Mouse (Mus musculus) intestine, embryonic 14.5 days (tissue): ENCODE measurements at regions not wholly inside any gene's neighbourhood (a gene's known extent, or its start where the extent isn't known, plus 50 kb on each side); places are given as distances from the start of the nearest gene placed in this dataset.

ENCODE experiments used
- ATAC-seq: fragments of 200-750 bp; cut with Nextera tagmentation; replicated peaks from 2 replicates; pipeline ENCODE4 v1.8.0; 2017; ENCODE audit warnings: low read depth, moderate number of reproducible peaks, moderate TSS enrichment, moderate library complexity; ENCODE audit not compliant: low FRiP score, low TSS enrichment
- DNase-seq: peaks from one replicate; pipeline ENCODE4 v3.0.0-alpha.2; 2018; ENCODE audit warnings: low spot score
- H3K27ac ChIP-seq: fragments of 300-500 bp; sonication (generic); 2 replicates; pipeline ENCODE4 v1.5.1; 2014; ENCODE audit warnings: low read depth, mild to moderate bottlenecking, control low read depth
- H3K27me3 ChIP-seq: fragments of 300-500 bp; sonication (generic); replicated peaks from 2 replicates; pipeline ENCODE4 v1.6.1; 2014; ENCODE audit warnings: low read length, control low read depth; ENCODE audit not compliant: control insufficient read depth, insufficient read depth
- H3K36me3 ChIP-seq: fragments of 300-500 bp; sonication (generic); 2 replicates; pipeline ENCODE4 v1.6.1; 2014; ENCODE audit warnings: low read length, control low read depth; ENCODE audit not compliant: control insufficient read depth, insufficient read depth
- H3K4me1 ChIP-seq: fragments of 300-500 bp; sonication (generic); replicated peaks from 2 replicates; pipeline ENCODE4 v1.6.1; 2014; ENCODE audit warnings: low read length, control low read depth, mixed read lengths; ENCODE audit not compliant: control insufficient read depth, insufficient read depth
- H3K4me2 ChIP-seq: fragments of 300-500 bp; sonication (generic); 2 replicates; pipeline ENCODE4 v1.6.1; 2014; ENCODE audit warnings: low read length
- H3K4me3 ChIP-seq: fragments of 300-500 bp; sonication (generic); 2 replicates; pipeline ENCODE4 v1.5.1; 2014; ENCODE audit warnings: low read depth, low read length, control low read depth, mixed read lengths
- H3K9ac ChIP-seq: fragments of 300-500 bp; sonication (generic); 2 replicates; pipeline ENCODE4 v1.6.1; 2014; ENCODE audit warnings: mild to moderate bottlenecking, low read length
- H3K9me3 ChIP-seq: fragments of 300-500 bp; sonication (generic); 2 replicates; pipeline ENCODE4 v1.6.1; 2016; ENCODE audit warnings: low read length, control low read depth; ENCODE audit not compliant: control insufficient read depth
- WGBS: fragments of 180-500 bp; shearing (Covaris S2); extraction: QIAGEN DNeasy Blood & Tissue Kit; methylation state at CpG from one replicate; pipeline ENCODE4 v1.1.7; 2014; 5-methylcytosine and 5-hydroxymethylcytosine counted together

- DNase-seq (no peak), ATAC-seq (no peak)
- Histone ChIP-seq H3K4me1 (no peaks in the 10 kb centered on the region), H3K27ac (no peak overlapping the region), H3K4me2 (no peak overlapping the region), H3K27me3 (no peaks in the 10 kb centered on the region), H3K36me3 (no peaks in the 10 kb centered on the region), H3K9ac (no peak overlapping the region), H3K4me3 (no peak overlapping the region), H3K9me3 (no peaks in the 10 kb centered on the region)
- WGBS = 79% methylated on average over 1 of the region's 1 CpGs
Observed at GRCm38 (mm10) chr15:70606896-70607295, 3227.5 kb upstream of the Gm6569 start.

GRCm38 (mm10) chr15:70618131-70618674, 3216.2 kb upstream of the Gm6569 start:
- no peak overlapping the region for H3K4me3 ChIP-seq
- no peaks in the 10 kb centered on the region for H3K9me3 ChIP-seq
- H3K4me2 ChIP-seq = no peak overlapping the region
- no peaks in the 10 kb centered on the region for H3K4me1 ChIP-seq
- no peak overlapping the region for H3K9ac ChIP-seq
- H3K27me3 ChIP-seq = no peaks in the 10 kb centered on the region
- no peak overlapping the region for H3K27ac ChIP-seq
- H3K36me3 ChIP-seq = no peaks in the 10 kb centered on the region
- WGBS = 76% methylated on average over 2 of the region's 2 CpGs
- no peak for DNase-seq
- no peak for ATAC-seq

- WGBS = 80% methylated on average over 2 of the region's 2 CpGs
- no peak for ATAC-seq
Observed at GRCm38 (mm10) chr15:70641051-70641552, 3193.3 kb upstream of the Gm6569 start.

GRCm38 (mm10) chr15:70644447-70645202, 3189.7 kb upstream of the Gm6569 start:
- Histone ChIP-seq H3K27me3 (no peaks in the 10 kb centered on the region), H3K9ac (no peak overlapping the region), H3K9me3 (no peaks in the 10 kb centered on the region), H3K4me1 (no peaks in the 10 kb centered on the region), H3K4me2 (no peak overlapping the region), H3K36me3 (no peaks in the 10 kb centered on the region), H3K27ac (no peak overlapping the region), H3K4me3 (no peak overlapping the region)
- ATAC-seq = no peak
- no peak for DNase-seq

More at GRCm38 (mm10) chr15:70641051-70641552, 3193.3 kb upstream of the Gm6569 start:
- Histone ChIP-seq H3K4me3 (no peak overlapping the region), H3K27me3 (no peaks in the 10 kb centered on the region), H3K4me1 (no peaks in the 10 kb centered on the region), H3K9ac (no peak overlapping the region), H3K9me3 (no peaks in the 10 kb centered on the region), H3K27ac (no peak overlapping the region), H3K36me3 (no peaks in the 10 kb centered on the region), H3K4me2 (no peak overlapping the region)
- DNase-seq = no peak

GRCm38 (mm10) chr15:70675549-70675948, 3158.8 kb upstream of the Gm6569 start:
- H3K27ac ChIP-seq = no peak overlapping the region
- H3K27me3 ChIP-seq = no peaks in the 10 kb centered on the region
- no peak overlapping the region for H3K9ac ChIP-seq
- no peaks in the 10 kb centered on the region for H3K4me1 ChIP-seq
- DNase-seq (no peak), ATAC-seq (no peak)
- H3K4me2 ChIP-seq = no peak overlapping the region
- H3K4me3 ChIP-seq = no peak overlapping the region
- no peaks in the 10 kb centered on the region for H3K9me3 ChIP-seq
- WGBS = 87% methylated on average over 1 of the region's 1 CpGs
- H3K36me3 ChIP-seq = no peaks in the 10 kb centered on the region

GRCm38 (mm10) chr15:70704547-70704946, 3129.8 kb upstream of the Gm6569 start:
- Histone ChIP-seq H3K4me3 (no peak overlapping the region), H3K27ac (no peak overlapping the region), H3K9ac (no peak overlapping the region), H3K9me3 (no peaks in the 10 kb centered on the region), H3K4me1 (no peaks in the 10 kb centered on the region), H3K36me3 (no peaks in the 10 kb centered on the region), H3K4me2 (no peak overlapping the region), H3K27me3 (no peaks in the 10 kb centered on the region)
- ATAC-seq = no peak
- DNase-seq = no peak
- WGBS = 81% methylated on average over 2 of the region's 2 CpGs

- Histone ChIP-seq H3K27ac (no peak overlapping the region), H3K4me1 (no peaks in the 10 kb centered on the region), H3K9me3 (no peaks in the 10 kb centered on the region), H3K4me3 (no peak overlapping the region), H3K9ac (no peak overlapping the region), H3K36me3 (no peaks in the 10 kb centered on the region), H3K4me2 (no peak overlapping the region), H3K27me3 (no peaks in the 10 kb centered on the region)
- no peak for ATAC-seq
- no peak for DNase-seq
Observed at GRCm38 (mm10) chr15:70713736-70714135, 3120.6 kb upstream of the Gm6569 start.

- Histone ChIP-seq H3K9ac (no peak overlapping the region), H3K4me3 (no peak overlapping the region), H3K36me3 (no peaks in the 10 kb centered on the region), H3K9me3 (no peaks in the 10 kb centered on the region), H3K27ac (no peak overlapping the region), H3K4me2 (no peak overlapping the region), H3K27me3 (no peaks in the 10 kb centered on the region), H3K4me1 (no peaks in the 10 kb centered on the region)
- WGBS = 80% methylated on average over 1 of the region's 1 CpGs
- DNase-seq (no peak), ATAC-seq (no peak)
Observed at GRCm38 (mm10) chr15:70727361-70727885, 3106.9 kb upstream of the Gm6569 start.

GRCm38 (mm10) chr15:70727956-70728355, 3106.4 kb upstream of the Gm6569 start:
- Histone ChIP-seq H3K4me2 (no peak overlapping the region), H3K36me3 (no peaks in the 10 kb centered on the region), H3K9ac (no peak overlapping the region), H3K27me3 (no peaks in the 10 kb centered on the region), H3K4me1 (no peaks in the 10 kb centered on the region), H3K27ac (no peak overlapping the region), H3K4me3 (no peak overlapping the region), H3K9me3 (no peaks in the 10 kb centered on the region)
- 84% methylated on average over 1 of the region's 1 CpGs for WGBS
- ATAC-seq = no peak
- DNase-seq = no peak
